Mouse (Mus musculus): ENCODE results near the gene Tap2. TPM values are rescaled to one million over a fixed set of nuclear protein-coding genes. Genes with fewer than 3 reads are reported as not detected.
"Not testable (repeated sequence)": the region's sequence is repeated elsewhere in the genome, so short reads cannot be mapped to it uniquely, and the experiment has no call there.

Gene Tap2
- polyA plus RNA-seq, 1 experiment from 2014 or later: 26.1 TPM

DNA sequence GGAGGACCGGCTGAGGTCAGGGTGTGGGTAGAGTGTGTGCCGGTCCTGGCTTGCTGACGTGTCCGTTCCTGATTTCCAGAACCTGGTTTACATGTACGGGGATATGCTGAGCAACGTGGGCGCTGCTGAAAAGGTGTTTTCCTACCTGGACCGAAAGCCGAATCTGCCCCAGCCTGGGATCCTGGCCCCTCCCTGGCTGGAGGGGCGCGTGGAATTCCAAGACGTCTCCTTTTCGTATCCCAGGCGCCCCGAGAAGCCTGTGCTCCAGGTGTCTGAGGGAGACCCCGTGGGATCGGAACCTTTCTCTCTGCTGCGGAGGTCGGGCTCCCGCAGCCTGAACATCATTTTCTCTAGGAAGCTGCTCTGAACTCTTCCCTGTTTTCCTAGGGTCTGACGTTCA, 10.6 kb downstream of the Tap2 start:
- Histone ChIP-seq H3K4me3 (ENCODE audit: inconsistent target) (no peak overlapping the region), H3K79me2 (ENCODE audit: inconsistent target) (no peaks in the 10 kb centered on the region), H3K27ac (no peak overlapping the region), H3K36me3 (ENCODE audit: inconsistent target) (peaks cover 90% of the 10 kb centered on the region)
- 95% methylated on average over 21 of the region's 21 CpGs for WGBS (ENCODE audit: missing documents)

DNA sequence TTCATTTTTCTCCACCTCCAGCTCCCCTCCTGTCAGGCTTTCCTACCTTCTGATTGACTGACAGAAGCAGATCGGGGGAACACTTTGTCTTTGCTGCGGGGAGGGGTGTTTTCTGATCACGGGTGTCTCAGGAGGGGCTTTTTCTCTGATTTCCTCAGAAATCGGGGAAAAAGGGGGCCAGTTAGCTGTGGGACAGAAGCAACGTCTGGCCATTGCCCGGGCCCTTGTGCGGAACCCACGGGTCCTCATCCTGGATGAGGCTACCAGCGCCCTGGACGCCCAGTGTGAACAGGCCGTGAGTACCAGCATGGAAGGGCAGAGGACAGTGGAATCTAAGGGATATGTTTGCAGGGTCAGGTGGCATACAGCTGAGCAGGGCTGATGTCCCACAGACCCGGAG, 11.8 kb downstream of the Tap2 start:
- H3K79me2 ChIP-seq (ENCODE audit: inconsistent target): no peaks in the 10 kb centered on the region

DNA sequence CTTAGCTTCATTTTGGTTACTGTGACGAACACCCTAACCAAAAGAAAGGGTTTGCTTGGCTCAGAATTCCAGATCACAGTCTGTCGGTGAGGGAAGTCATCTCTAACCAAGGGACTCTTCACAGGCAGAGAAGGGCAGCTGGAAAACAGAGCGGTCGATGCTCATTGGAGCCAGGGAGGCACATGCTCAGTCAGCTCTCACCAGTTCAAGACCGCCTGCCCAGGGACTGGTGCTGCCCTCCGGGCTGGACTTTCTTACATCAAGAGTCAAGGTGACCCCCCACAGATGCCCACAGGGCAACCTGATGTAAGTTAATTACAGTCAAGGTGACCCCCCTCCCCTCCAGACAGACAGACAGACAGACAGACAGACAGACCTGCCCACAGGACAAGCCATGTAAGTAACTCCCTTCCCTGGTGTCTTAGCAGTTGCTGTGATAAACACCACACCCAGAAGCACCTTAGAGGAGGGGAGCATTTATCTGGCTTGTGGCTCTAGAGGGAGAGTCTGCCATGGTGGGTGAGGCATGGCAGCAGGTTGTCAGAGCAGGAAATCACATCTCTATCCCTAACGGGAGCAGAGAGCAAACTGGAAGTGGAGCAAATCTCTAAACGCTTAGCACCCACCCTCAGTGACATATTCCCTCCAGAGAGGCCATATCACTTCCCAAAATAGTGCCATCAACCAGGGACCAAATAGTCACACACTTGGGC, 14.0 kb downstream of the Tap2 start:
- H3K79me2 ChIP-seq (ENCODE audit: inconsistent target): no peaks in the 10 kb centered on the region
- WGBS (ENCODE audit: missing documents): 94% methylated on average over 8 of the region's 8 CpGs
- H3K27ac ChIP-seq: no peak overlapping the region
- peaks cover 63% of the 10 kb centered on the region for H3K36me3 ChIP-seq (ENCODE audit: inconsistent target)
- H3K4me3 ChIP-seq (ENCODE audit: inconsistent target): no peak overlapping the region

More for the DNA sequence above, 11.8 kb downstream of the Tap2 start:
- no peak overlapping the region for H3K27ac ChIP-seq
- WGBS (ENCODE audit: missing documents): 95% methylated on average over 11 of the region's 12 CpGs
- peaks cover 80% of the 10 kb centered on the region for H3K36me3 ChIP-seq (ENCODE audit: inconsistent target)
- no peak overlapping the region for H3K4me3 ChIP-seq (ENCODE audit: inconsistent target)

- Histone ChIP-seq H3K27ac (no peak overlapping the region), H3K4me3 (ENCODE audit: inconsistent target) (no peak overlapping the region), H3K79me2 (ENCODE audit: inconsistent target) (no peaks in the 10 kb centered on the region), H3K36me3 (ENCODE audit: inconsistent target) (peaks cover 57% of the 10 kb centered on the region)
- 91% methylated on average over 5 of the region's 5 CpGs for WGBS (ENCODE audit: missing documents)
Measured at GRCm38 (mm10) chr17:34217986-34218385, 14.7 kb downstream of the Tap2 start.

DNA sequence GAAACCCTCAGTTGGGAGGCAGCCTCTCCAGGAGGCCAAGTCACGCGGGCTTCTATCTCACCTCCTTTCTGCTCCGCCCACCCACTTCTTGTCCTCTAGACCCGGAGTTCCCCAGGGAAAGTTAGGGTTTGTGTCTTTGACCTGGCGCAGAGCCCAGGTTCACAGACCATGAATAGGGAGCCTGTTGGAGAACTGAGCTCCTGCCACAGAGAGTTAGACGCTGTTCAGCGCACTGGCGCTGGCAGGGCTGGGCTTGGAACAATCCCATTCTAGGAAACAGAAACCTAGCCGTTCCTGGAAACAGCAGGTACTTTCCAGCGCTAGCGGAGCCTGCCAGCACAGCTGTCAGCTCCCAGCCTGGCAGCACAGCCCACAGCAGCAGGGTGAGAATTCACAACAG, 15.3 kb downstream of the Tap2 start:
- 93% methylated on average over 8 of the region's 11 CpGs for WGBS (ENCODE audit: missing documents)
- peaks cover 50% of the 10 kb centered on the region for H3K36me3 ChIP-seq (ENCODE audit: inconsistent target)
- no peaks in the 10 kb centered on the region for H3K79me2 ChIP-seq (ENCODE audit: inconsistent target)
- H3K27ac ChIP-seq: no peak overlapping the region
- no peak overlapping the region for H3K4me3 ChIP-seq (ENCODE audit: inconsistent target)

DNA sequence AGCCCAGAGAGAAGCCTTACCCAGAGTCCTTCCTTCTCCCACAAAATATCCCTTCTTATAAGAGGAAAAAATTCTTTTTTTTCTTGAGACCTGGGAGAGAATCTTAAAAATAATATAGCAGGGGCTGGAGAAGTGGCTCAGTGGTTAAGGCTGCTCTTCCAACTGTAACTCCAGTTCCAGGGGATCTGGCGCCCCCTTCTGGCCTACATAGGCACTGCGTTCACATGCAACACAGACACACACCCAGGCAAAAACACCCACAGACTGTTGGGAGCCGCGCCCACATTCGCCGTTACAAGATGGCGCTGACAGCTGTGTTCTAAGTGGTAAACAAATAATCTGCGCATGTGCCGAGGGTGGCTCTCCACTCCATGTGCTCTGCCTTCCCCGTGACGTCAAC, 15.8 kb downstream of the Tap2 start:
- not testable (repeated sequence) for H3K79me2 ChIP-seq (ENCODE audit: inconsistent target); H3K27ac ChIP-seq; H3K4me3 ChIP-seq (ENCODE audit: inconsistent target)
- peaks cover 46% of the 10 kb centered on the region for H3K36me3 ChIP-seq (ENCODE audit: inconsistent target)
- 90% methylated on average over 4 of the region's 11 CpGs for WGBS (ENCODE audit: missing documents)

- not testable (repeated sequence) for H3K4me3 ChIP-seq (ENCODE audit: inconsistent target); H3K79me2 ChIP-seq (ENCODE audit: inconsistent target); H3K27ac ChIP-seq
- peaks cover 40% of the 10 kb centered on the region for H3K36me3 ChIP-seq (ENCODE audit: inconsistent target)
- no CpG with 5 or more reads among the region's 7 CpGs for WGBS (ENCODE audit: missing documents)
Measured at GRCm38 (mm10) chr17:34219801-34220200, 16.5 kb downstream of the Tap2 start.

GRCm38 (mm10) chr17:34220401-34220800, 17.1 kb downstream of the Tap2 start:
- H3K27ac ChIP-seq; H3K4me3 ChIP-seq (ENCODE audit: inconsistent target); H3K79me2 ChIP-seq (ENCODE audit: inconsistent target): not testable (repeated sequence)
- WGBS (ENCODE audit: missing documents): no CpG with 5 or more reads among the region's 16 CpGs
- peaks cover 36% of the 10 kb centered on the region for H3K36me3 ChIP-seq (ENCODE audit: inconsistent target)

DNA sequence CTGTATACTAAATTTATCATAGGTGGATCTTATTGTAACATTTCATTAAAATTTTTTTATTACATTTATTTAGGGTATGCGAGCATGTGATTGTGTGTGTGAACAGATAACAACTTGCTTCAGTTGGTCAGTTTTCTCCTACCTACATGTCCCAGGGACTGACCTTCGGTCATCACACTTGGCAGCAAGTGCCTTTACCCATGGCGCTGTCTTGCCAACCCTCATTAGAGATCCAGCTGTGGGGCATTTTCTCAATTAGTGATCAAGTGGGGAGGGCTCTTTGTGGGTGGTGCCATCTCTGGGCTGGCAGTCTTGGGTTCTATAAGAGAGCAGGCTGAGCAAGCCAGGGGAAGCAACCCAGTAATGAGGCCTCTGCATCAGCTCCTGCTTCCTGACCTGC, 21.5 kb downstream of the Tap2 start:
- H3K36me3 ChIP-seq (ENCODE audit: inconsistent target): no peaks in the 10 kb centered on the region
- WGBS (ENCODE audit: missing documents): 100% methylated on average over 3 of the region's 3 CpGs
- H3K27ac ChIP-seq: no peak overlapping the region
- H3K79me2 ChIP-seq (ENCODE audit: inconsistent target): no peaks in the 10 kb centered on the region
- no peak overlapping the region for H3K4me3 ChIP-seq (ENCODE audit: inconsistent target)

- no peaks in the 10 kb centered on the region for H3K36me3 ChIP-seq (ENCODE audit: inconsistent target)
- no peak overlapping the region for H3K4me3 ChIP-seq (ENCODE audit: inconsistent target)
- 96% methylated on average over 5 of the region's 8 CpGs for WGBS (ENCODE audit: missing documents)
- H3K79me2 ChIP-seq (ENCODE audit: inconsistent target): no peaks in the 10 kb centered on the region
- no peak overlapping the region for H3K27ac ChIP-seq
Measured at GRCm38 (mm10) chr17:34225426-34225825, 22.1 kb downstream of the Tap2 start.

- H3K36me3 ChIP-seq (ENCODE audit: inconsistent target): not testable (repeated sequence)
Measured at GRCm38 (mm10) chr17:34225911-34226310, 22.6 kb downstream of the Tap2 start.

DNA sequence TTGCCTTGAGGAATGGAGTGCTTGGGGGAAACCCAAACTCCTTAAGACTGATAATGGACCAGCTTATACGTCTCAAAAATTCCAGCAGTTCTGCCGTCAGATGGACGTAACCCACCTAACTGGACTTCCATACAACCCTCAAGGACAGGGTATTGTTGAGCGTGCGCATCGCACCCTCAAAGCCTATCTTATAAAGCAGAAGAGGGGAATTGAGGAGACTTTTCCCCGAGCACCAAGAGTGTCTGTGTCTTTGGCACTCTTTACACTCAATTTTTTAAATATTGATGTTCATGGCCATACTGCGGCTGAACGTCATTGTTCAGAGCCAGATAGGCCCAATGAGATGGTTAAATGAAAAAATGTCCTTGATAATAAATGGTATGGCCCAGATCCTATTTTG, 27.6 kb downstream of the Tap2 start:
- H3K36me3 ChIP-seq (ENCODE audit: inconsistent target); H3K4me3 ChIP-seq (ENCODE audit: inconsistent target); H3K79me2 ChIP-seq (ENCODE audit: inconsistent target); H3K27ac ChIP-seq: not testable (repeated sequence)
- no CpG with 5 or more reads among the region's 9 CpGs for WGBS (ENCODE audit: missing documents)

More at GRCm38 (mm10) chr17:34225911-34226310, 22.6 kb downstream of the Tap2 start:
- not testable (repeated sequence) for H3K27ac ChIP-seq; H3K79me2 ChIP-seq (ENCODE audit: inconsistent target); H3K4me3 ChIP-seq (ENCODE audit: inconsistent target)
- no CpG with 5 or more reads among the region's 23 CpGs for WGBS (ENCODE audit: missing documents)

GRCm38 (mm10) chr17:34232021-34232420, 28.7 kb downstream of the Tap2 start:
- not testable (repeated sequence) for H3K4me3 ChIP-seq (ENCODE audit: inconsistent target); H3K36me3 ChIP-seq (ENCODE audit: inconsistent target); H3K27ac ChIP-seq; H3K79me2 ChIP-seq (ENCODE audit: inconsistent target)
- 86% methylated on average over 4 of the region's 7 CpGs for WGBS (ENCODE audit: missing documents)

- Histone ChIP-seq H3K79me2 (ENCODE audit: inconsistent target) (no peaks in the 10 kb centered on the region), H3K4me3 (ENCODE audit: inconsistent target) (no peak overlapping the region), H3K27ac (no peak overlapping the region), H3K36me3 (ENCODE audit: inconsistent target) (no peaks in the 10 kb centered on the region)
- WGBS (ENCODE audit: missing documents): 0% methylated on average over 8 of the region's 9 CpGs
Measured at GRCm38 (mm10) chr17:34234926-34235325, 31.6 kb downstream of the Tap2 start.

GRCm38 (mm10) chr17:34236691-34237090, 33.4 kb downstream of the Tap2 start:
- Histone ChIP-seq H3K4me3 (ENCODE audit: inconsistent target) (no peak overlapping the region), H3K36me3 (ENCODE audit: inconsistent target) (no peaks in the 10 kb centered on the region), H3K27ac (no peak overlapping the region), H3K79me2 (ENCODE audit: inconsistent target) (no peaks in the 10 kb centered on the region)
- WGBS (ENCODE audit: missing documents): 94% methylated on average over 5 of the region's 5 CpGs

- Histone ChIP-seq H3K36me3 (ENCODE audit: inconsistent target) (no peaks in the 10 kb centered on the region), H3K4me3 (ENCODE audit: inconsistent target) (no peak overlapping the region), H3K79me2 (ENCODE audit: inconsistent target) (no peaks in the 10 kb centered on the region), H3K27ac (no peak overlapping the region)
- WGBS (ENCODE audit: missing documents): 84% methylated on average over 3 of the region's 3 CpGs
Measured at GRCm38 (mm10) chr17:34237741-34238140, 34.4 kb downstream of the Tap2 start.
